Mouse (Mus musculus): ENCODE measurements around the gene Ndrg3.

DNA sequence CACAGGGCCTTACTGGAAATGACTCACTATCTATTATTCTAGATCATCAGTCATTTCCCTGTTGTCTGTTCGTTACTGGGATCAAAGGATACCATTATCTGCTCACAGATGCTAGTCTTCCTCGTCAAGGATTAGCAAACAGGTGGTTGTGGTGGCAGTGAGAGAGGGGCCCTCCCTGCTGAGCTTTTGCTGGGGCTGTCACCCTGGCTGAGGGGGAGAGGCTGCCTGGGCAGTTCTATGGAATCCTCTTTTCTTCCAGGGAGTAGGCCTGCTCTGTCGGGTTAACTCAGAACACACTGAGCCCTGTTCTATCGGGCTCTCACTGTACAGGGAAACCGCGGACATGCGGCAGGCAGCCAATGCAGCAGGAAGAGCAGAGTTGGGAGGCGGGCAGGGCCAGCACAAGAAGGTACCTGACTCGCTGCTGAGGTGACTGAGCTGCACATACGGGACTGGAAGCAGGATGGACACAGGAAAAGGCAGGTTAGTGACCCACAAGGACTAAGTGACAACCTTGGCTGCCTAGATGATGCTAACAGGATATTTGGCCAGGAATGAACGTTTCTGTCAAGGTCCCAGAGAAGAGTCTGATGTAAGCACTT, 62.2 kb downstream of the Ndrg3 start:
- no peak for TF ChIP-seq POLR2A (IDR thresholded peaks at IDR 0.05; ENCODE audit: borderline replicate concordance, extremely low read depth, low read depth, low read length)
- TF ChIP-seq CTCF (IDR thresholded peaks at IDR 0.05; ENCODE audit: insufficient read depth, low read length) = no peak

Measured in lung, adult 2 months (tissue).